Mouse (Mus musculus): ENCODE measurements at regions not wholly inside any gene's neighbourhood (a gene's known extent, or its start where the extent isn't known, plus 50 kb on each side); places are given as distances from the start of the nearest gene placed in this dataset.
A peak's percentile ranks its signal among the peaks of the same experiment; 100 is the strongest.

DNA sequence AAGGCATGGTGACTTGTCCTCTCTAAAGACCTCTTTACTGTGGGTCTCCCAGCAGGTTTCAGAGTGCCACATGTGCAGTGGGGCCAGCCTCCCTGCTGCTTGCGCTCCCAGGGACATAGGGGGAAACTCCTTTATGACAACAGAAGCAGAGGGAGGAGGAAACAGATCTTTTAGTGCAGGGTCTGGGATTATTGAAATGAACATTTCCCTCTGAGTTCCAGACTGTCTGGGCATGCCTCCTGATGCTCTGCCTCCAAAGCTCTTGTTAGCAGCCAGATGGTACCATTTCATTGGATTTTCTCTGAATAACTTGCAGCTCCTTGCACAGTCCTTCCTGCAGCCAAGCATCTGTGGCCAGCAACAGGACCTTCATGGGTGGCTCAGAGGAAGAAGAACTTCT is 60.5 kb upstream of the Eef2kmt start:
- intact Hi-C loops (cut with DNase I), result no loop called here
- DNase-seq, result no peak

DNA sequence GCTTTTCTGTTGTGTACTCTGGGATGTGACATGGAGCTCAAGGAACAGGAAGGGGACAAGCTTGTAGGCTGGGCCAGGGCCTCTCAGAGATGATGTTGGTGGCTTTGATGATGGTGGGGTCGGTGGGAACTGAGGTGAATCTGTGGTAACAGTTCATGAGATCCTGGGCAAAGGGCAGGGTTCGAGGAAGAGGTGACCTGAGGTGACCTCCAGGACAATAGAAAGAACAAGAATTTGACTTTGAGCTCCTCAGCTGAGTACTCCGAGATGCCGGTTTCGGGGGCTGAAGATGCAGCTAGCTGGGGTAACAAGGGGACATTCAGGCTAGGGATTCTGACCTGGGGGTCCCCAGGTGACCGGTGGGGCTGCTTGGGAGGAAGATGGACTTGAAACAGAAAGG is 57.5 kb upstream of the Eef2kmt start:
- intact Hi-C loops (cut with DNase I), result no loop called here
- DNase-seq, result no peak

DNA sequence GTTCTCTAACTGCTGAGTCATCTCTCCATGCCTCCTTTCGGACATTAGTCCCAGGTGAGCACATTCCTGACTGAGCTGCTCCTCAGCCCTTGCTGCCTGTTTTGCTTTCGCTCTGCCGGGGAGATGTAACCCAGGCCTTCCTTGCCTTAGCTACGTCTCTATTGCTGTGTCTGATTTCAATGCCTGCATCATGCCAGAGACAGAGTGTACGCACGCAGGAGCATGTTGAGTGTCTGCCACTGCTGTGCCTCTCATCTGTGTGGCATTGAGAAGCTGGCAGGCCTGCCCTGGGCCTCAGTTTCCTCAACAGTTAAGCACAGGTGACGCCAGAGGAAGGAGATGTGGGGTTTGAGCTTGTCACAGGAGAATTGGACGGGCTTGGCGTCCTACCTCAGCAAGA is 55.7 kb upstream of the Eef2kmt start:
- DNase-seq, result no peak
- intact Hi-C loops (cut with DNase I), result no loop called here

DNA sequence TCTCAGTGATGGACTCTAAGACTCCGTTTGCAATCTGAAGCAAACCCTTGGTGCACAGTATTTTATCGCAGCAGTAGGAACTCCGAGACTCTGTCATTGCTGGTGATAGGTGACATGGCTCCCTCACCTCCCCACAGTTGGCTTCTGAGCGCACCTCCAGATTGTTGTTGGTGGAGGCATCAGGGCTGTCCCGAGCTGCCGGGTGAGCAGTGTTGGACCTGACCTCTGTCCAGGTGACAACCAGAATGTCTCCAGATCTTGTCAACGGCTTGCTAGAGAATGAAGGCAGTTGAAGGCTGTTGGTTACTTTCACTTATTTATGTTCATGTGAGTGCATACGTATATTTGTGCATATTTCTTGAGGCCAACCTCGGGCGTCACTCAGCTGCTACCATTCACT is 55.0 kb upstream of the Eef2kmt start:
- intact Hi-C loops (cut with DNase I), result no loop called here
- no peak for DNase-seq

DNA sequence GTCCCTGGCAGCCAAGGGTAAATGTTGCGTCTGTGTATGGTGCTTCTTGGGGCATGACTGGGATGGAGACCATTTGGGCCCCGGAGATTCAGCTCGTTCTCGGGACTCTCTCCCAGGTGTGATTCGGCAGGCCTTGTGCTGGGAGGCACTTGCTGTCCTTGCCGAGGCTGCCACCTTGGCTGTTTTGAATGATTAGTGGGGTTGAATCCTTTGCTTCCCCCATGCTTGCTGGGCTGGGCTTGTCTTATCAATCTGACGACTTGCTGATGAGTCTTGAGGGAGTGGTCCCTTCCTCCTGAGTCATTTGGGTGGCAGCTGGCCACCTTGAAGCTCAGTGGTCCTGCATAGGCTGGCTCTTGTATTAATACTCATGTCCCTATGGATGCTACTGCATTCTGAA is 52.0 kb upstream of the Eef2kmt start:
- no peak for DNase-seq
- intact Hi-C loops (cut with DNase I), result loop anchor here (1.0 to 10.0 kb wide), 2 partner anchors 99 to 227 kb away; no protein-coding TSS in a partner anchor

DNA sequence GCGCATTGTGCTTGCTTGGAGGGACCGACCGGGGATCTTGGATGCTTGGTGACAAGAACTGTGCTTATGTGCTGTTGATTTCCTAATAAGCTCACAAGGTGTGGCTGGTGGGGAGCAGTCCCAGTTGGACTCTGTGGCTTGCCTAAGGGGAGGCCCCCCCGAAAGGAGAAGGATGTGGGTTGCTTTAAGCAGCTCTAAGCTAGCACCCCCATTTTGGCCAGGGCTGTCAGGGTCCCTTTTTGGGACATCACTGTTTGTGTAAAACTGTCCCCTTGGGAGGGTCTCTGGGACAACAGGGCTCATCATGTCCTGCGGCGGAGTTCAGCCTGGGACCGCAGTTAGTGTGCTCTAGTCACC is 51.4 kb upstream of the Eef2kmt start:
- DNase-seq, result no peak
- intact Hi-C loops (cut with DNase I), result loop anchor here (1.0 to 10.0 kb wide), 2 partner anchors 99 to 228 kb away; no protein-coding TSS in a partner anchor

DNA sequence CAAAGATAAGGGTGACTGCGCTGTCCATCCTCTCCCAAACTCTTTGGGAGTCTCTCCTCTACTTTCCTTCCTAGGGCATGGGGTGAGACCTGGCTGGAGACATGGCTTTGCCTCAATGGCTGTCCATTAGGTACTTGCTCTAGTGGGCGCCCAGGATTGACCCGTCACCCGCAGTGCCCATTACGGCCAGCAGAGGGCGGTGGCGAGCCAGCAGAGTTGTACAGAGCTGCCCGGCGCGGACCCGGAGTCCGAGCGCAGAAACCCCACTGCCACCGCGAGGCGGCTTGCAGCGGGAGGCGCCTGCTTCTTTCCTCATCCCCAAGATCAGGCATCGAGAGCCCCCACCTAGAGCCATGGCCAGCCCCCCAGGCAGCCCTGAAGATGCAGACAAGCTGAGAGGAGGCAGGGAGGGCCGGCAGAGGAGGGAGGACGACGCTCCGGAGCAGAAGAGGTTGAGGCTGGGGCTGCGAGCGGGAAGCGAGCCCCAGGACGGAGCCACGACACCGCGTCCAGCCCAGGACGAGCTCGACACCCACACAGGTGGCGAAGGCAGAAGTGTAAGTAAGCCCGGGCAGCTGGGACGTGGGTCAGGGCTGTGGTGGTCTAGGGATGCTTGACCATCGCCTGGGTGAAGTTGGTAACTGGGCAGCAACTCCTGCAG is 50.9 kb upstream of the Eef2kmt start:
- peak; percentile 91 to 96 for DNase-seq
- intact Hi-C loops (cut with DNase I), result loop anchor here (1.0 to 10.0 kb wide), 3 partner anchors 100 to 228 kb away; no protein-coding TSS in a partner anchor
